Mouse (Mus musculus) ES-Bruce4 (cell line): ENCODE results near the gene Scrt2. TPM values are rescaled to one million over a fixed set of nuclear protein-coding genes. Genes with fewer than 3 reads are reported as not detected.
A peak's percentile ranks its signal among the peaks of the same experiment; 100 is the strongest.
"Not testable (repeated sequence)": the region's sequence is repeated elsewhere in the genome, so short reads cannot be mapped to it uniquely, and the experiment has no call there.

Experiments
- H3K27ac ChIP-seq: 2 replicates; pipeline ENCODE4 v1.5.1; 2012; ENCODE audit warnings: low read length, inconsistent platforms; ENCODE audit not compliant: insufficient read depth
- H3K27me3 ChIP-seq: 2 replicates; pipeline ENCODE4 v1.6.1; 2012; ENCODE audit warnings: mild to moderate bottlenecking, low read length, inconsistent platforms; ENCODE audit not compliant: control insufficient read depth, poor library complexity, insufficient read depth, severe bottlenecking
- H3K36me3 ChIP-seq: 2 replicates; pipeline ENCODE4 v1.6.1; 2012; ENCODE audit warnings: inconsistent platforms, mild to moderate bottlenecking, low read length, moderate library complexity; ENCODE audit not compliant: control insufficient read depth, poor library complexity, insufficient read depth, severe bottlenecking
- H3K4me1 ChIP-seq: one replicate; pipeline ENCODE4 v1.8.1; 2011; ENCODE audit warnings: low read length; ENCODE audit not compliant: control insufficient read depth, insufficient read depth
- H3K4me3 ChIP-seq: 2 replicates; pipeline ENCODE4 v1.5.1; 2011; ENCODE audit warnings: low read depth, mild to moderate bottlenecking, low read length
- H3K9ac ChIP-seq: 2 replicates; pipeline ENCODE4 v1.6.1; 2012; ENCODE audit warnings: low read depth, mild to moderate bottlenecking, inconsistent platforms; ENCODE audit not compliant: poor library complexity, severe bottlenecking
- H3K9me3 ChIP-seq: replicated peaks from 2 replicates; pipeline ENCODE4 v1.6.1; 2012; ENCODE audit warnings: mild to moderate bottlenecking, low read length, inconsistent platforms; ENCODE audit not compliant: control insufficient read depth, poor library complexity, insufficient read depth, severe bottlenecking
- CTCF ChIP-seq: IDR thresholded peaks from one replicate; pipeline ENCODE4 v1.8.1; 2011; ENCODE audit warnings: low read depth, low read length
- EP300 ChIP-seq: IDR thresholded peaks from 2 replicates; pipeline ENCODE4 v1.6.1; 2011; ENCODE audit warnings: low read depth, low read length; ENCODE audit not compliant: insufficient read depth
- POLR2A ChIP-seq: IDR thresholded peaks from one replicate; pipeline ENCODE4 v1.8.1; 2011; ENCODE audit warnings: low read length; ENCODE audit not compliant: insufficient read depth
- polyA plus RNA-seq: library from polyadenylated mRNA; stranded (reverse); fragments of >200 nt; gene quantifications from 2 replicates; pipeline ENCODE4 v1.2.4, GENCODE M21; 2011; ENCODE audit warnings: low read depth; ENCODE audit not compliant: missing spikeins, insufficient read depth, insufficient read length

Gene Scrt2
- polyA plus RNA-seq, 1 experiment: 0.18 TPM

DNA sequence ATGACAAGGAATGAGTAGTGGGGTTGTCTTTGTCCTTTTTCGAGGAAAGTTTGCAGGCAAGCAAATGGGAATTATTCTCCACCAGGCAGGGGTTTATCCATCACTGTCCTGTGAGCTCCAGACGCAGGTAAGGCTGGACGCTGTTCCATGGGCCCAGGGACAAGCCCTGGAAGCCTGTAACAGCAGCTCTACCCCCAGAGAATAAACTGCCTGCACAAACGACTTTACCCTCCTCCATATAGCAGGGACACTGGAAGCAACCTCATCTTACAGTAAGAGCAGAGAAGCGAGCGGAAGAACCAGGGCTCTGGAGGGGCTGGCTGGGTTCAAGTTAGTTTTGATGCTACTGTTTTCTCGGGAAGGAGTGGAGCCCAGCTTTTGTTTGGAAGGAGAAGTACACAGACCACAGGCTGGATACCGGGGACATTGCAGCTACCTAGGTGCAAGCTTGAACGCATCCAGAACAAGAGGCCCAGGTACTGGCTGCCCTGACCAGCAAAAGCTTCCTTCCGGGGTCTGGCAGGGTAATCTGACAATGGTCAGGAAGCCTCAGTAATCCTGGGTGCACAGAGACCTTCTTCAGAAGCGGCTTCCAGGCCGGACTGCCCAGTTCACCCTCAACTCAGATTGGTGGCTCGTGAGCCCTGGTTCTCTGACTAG, 31.6 kb upstream of the Scrt2 start:
- no peak for TF ChIP-seq POLR2A
- no peak for TF ChIP-seq CTCF
- TF ChIP-seq EP300: no peak
- H3K9me3 ChIP-seq: no peaks in the 10 kb centered on the region

DNA sequence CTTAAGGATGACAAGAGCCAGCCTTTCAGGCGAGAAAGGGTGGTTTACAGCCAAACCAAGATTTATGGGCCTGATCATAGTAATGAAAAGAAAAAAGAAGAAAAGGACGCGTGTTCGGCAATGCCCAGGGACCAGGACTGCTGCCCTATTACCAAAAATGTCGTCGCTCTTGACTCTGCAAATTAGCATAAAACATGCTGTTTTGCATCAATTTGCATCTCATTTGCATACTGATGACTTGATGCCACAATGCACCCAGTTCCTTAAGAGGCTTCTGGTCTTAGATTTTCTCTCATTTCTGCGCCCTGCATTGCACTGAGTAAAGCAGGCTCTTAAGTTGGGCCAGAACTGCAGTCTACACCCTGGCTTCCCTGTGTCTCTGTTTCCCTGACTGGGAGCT, 31.0 kb upstream of the Scrt2 start:
- Histone ChIP-seq H3K9me3 (no peaks in the 10 kb centered on the region), H3K4me1 (no peaks in the 10 kb centered on the region), H3K4me3 (no peak overlapping the region), H3K9ac (no peak overlapping the region), H3K36me3 (no peaks in the 10 kb centered on the region), H3K27me3 (peaks cover 4% of the 10 kb centered on the region), H3K27ac (no peak overlapping the region)
- TF ChIP-seq CTCF (no peak), EP300 (no peak), POLR2A (no peak)

More for the DNA sequence above, 31.6 kb upstream of the Scrt2 start:
- Histone ChIP-seq H3K36me3 (no peaks in the 10 kb centered on the region), H3K4me3 (no peak overlapping the region; the same call in 1 of the 2 replicates), H3K27ac (no peak overlapping the region), H3K4me1 (no peaks in the 10 kb centered on the region), H3K27me3 (peaks cover 4% of the 10 kb centered on the region), H3K9ac (0 out of 2 replicates have a peak overlapping the region, but pooled peaks have one; percentile 81)

DNA sequence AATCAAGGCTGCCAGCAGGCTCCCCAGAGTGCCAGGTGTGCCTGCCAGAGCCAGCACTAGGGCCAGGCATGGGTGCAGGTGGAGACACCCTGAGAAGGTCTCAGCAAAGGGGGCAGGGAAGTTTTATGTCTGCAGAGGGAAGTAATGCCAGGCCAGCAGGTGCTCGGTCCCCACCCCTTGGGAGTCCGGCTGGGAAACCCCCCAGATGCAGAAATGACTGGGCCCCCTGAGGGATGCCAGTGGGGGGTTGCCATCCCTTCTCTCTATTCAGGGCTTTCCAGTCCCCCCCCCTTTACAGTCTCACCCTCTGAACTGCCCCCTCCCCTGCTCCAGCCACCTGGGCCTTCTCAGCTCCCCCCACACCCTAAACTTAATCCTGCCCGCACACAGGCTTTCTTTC, 29.3 kb upstream of the Scrt2 start:
- H3K27me3 ChIP-seq: peaks cover 4% of the 10 kb centered on the region
- H3K9me3 ChIP-seq: no peaks in the 10 kb centered on the region
- no peak overlapping the region for H3K4me3 ChIP-seq
- H3K9ac ChIP-seq: no peak overlapping the region
- H3K4me1 ChIP-seq: no peaks in the 10 kb centered on the region
- H3K36me3 ChIP-seq: no peaks in the 10 kb centered on the region
- TF ChIP-seq EP300: no peak
- no peak for TF ChIP-seq POLR2A
- H3K27ac ChIP-seq: no peak overlapping the region

DNA sequence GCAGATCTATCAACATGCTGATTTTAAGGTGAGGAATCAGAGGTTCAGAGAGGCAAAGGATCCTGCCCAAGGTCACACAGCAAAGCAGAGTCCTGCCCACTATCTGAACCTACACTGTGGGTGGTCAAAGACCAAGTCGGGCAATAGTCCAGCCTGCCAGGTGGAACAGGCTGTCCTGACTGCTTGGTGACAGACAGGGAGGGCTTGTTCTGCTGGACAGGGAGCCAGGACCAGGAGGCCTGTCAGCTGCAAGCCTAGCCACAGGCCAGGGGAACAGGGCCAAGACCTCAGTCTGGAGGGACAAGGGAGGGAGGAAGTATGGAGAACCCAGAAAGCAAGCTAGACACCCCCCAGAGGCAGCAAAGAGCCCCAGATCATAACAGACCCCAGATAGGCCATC, 25.9 kb upstream of the Scrt2 start:
- no peaks in the 10 kb centered on the region for H3K36me3 ChIP-seq
- no peak overlapping the region for H3K4me3 ChIP-seq
- TF ChIP-seq POLR2A: no peak
- no peak for TF ChIP-seq CTCF
- no peak for TF ChIP-seq EP300
- H3K4me1 ChIP-seq: no peaks in the 10 kb centered on the region
- no peak overlapping the region for H3K9ac ChIP-seq
- no peak overlapping the region for H3K27ac ChIP-seq
- no peaks in the 10 kb centered on the region for H3K9me3 ChIP-seq
- H3K27me3 ChIP-seq: no peaks in the 10 kb centered on the region

DNA sequence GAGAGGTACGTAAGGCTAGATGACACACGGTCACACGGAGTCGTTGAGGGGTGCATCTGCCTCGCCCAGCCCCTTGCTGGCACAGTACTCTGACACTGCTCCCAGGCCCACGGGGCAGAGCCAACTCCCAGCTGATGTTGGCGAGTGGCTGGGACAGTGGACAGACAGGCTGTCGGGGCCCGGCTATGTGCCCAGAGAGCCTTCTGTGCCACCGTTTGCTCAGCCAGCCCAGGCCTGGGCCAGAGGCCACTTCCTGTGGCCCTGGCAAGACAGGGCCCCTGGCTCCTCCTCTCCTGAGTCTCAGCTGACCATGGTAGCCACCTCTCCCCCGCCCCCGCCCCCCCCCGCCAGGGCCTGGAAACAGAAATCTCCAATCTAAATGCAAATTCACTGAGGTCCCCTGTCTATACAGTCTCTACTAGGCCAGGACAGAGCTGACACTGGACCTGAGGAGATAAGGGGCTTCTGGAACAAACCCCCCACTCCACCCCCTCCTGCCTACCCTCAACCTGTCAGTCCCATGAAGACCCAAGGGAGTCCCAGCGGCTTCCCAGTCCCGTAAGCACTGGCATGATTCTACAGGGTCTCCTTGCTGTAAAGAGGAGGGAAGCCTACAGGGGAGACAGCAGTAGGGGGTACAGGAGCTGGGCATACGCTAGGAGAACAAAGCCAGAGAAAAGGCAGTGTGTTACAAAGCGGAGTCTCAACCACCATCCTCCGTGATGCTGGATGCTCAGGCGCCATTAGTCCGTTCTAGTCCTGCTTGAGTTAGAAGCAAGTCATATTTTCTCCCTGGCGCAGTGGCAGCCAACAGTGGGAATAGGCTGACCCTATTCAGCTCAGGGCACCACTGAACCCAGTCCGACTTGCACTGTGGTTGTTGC, 24.7 kb upstream of the Scrt2 start:
- Histone ChIP-seq H3K27ac (no peak overlapping the region), H3K4me3 (no peak overlapping the region), H3K9ac (no peak overlapping the region), H3K36me3 (no peaks in the 10 kb centered on the region), H3K9me3 (no peaks in the 10 kb centered on the region), H3K27me3 (no peaks in the 10 kb centered on the region), H3K4me1 (no peaks in the 10 kb centered on the region)
- TF ChIP-seq POLR2A (no peak), CTCF (no peak)

DNA sequence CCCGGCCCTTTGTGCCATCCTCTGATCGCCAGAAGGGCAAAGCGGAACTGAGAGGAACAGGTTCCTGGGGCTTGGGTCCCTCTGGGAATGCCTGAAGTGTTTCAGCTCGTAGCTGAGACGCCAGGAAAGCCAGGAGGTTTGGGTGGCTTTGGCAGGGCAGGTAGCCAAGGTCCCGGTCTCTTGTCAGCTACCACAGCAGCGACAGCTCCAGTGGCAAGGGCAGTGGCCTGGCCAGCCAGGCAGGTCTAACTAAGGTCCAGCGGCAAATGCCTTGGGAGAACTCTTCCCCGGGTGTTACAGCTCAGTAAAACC, 24.1 kb upstream of the Scrt2 start:
- Histone ChIP-seq H3K27me3 (no peaks in the 10 kb centered on the region), H3K4me3 (no peak overlapping the region), H3K9me3 (no peaks in the 10 kb centered on the region), H3K36me3 (no peaks in the 10 kb centered on the region), H3K27ac (no peak overlapping the region), H3K4me1 (no peaks in the 10 kb centered on the region), H3K9ac (no peak overlapping the region)
- no peak for TF ChIP-seq POLR2A

DNA sequence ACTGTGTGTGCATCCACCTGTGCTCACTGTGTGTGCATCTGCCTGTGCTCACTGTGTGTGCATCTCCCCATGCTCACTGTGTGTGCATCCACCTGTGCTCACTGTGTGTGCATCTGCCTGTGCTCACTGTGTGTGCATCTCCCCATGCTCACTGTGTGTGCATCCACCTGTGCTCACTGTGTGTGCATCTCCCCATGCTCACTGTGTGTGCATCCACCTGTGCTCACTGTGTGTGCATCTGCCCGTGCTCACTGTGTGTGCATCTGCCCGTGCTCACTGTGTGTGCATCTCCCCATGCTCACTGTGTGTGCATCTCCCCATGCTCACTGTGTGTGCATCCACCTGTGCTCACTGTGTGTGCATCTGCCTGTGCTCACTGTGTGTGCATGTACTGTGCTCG, 18.5 kb upstream of the Scrt2 start:
- H3K4me1 ChIP-seq, H3K36me3 ChIP-seq, H3K27me3 ChIP-seq, H3K9me3 ChIP-seq, H3K9ac ChIP-seq, H3K27ac ChIP-seq, H3K4me3 ChIP-seq: not testable (repeated sequence)
